Mouse (Mus musculus) lung, postnatal 0 days (tissue): ENCODE results near the gene 1700028K03Rik. TPM values are rescaled to one million over a fixed set of nuclear protein-coding genes. Genes with fewer than 3 reads are reported as not detected.

Source experiments
- ATAC-seq: fragments of 200-750 bp; cut with Nextera tagmentation; 2 replicates; pipeline ENCODE4 v1.8.0; 2017; ENCODE audit warnings: moderate library complexity
- DNase-seq: peaks from one replicate; pipeline ENCODE4 v3.0.0-alpha.2; 2016; ENCODE audit warnings: low spot score
- H3K27ac ChIP-seq: fragments of 300-500 bp; sonication (generic); 2 replicates; pipeline ENCODE4 v1.5.1; 2014; ENCODE audit warnings: antibody characterized with exemption, mild to moderate bottlenecking, low read length, mixed read lengths
- H3K27me3 ChIP-seq: fragments of 300-500 bp; sonication (generic); replicated peaks from 2 replicates; pipeline ENCODE4 v1.6.1; 2014; ENCODE audit warnings: low read length, mixed read lengths; ENCODE audit not compliant: insufficient read depth
- H3K36me3 ChIP-seq: fragments of 300-500 bp; sonication (generic); 2 replicates; pipeline ENCODE4 v1.6.1; 2014; ENCODE audit warnings: low read length, mixed read lengths; ENCODE audit not compliant: insufficient read depth
- H3K4me1 ChIP-seq: fragments of 300-500 bp; sonication (generic); 2 replicates; pipeline ENCODE4 v1.6.1; 2014; ENCODE audit warnings: antibody characterized with exemption, low read depth, low read length, mixed read lengths; ENCODE audit not compliant: insufficient read depth
- H3K4me2 ChIP-seq: fragments of 300-500 bp; sonication (generic); replicated peaks from 2 replicates; pipeline ENCODE4 v1.6.1; 2014; ENCODE audit warnings: low read depth, mild to moderate bottlenecking, low read length, moderate library complexity, mixed read lengths
- H3K4me3 ChIP-seq: fragments of 300-500 bp; sonication (generic); 2 replicates; pipeline ENCODE4 v1.5.1; 2014; ENCODE audit warnings: low read depth, low read length
- H3K9ac ChIP-seq: fragments of 300-500 bp; sonication (generic); replicated peaks from 2 replicates; pipeline ENCODE4 v1.6.1; 2014; ENCODE audit warnings: low read depth, mild to moderate bottlenecking
- H3K9me3 ChIP-seq: fragments of 300-500 bp; sonication (generic); 2 replicates; pipeline ENCODE4 v1.6.1; 2016; ENCODE audit warnings: low read length, mixed read lengths
- CTCF ChIP-seq: IDR thresholded peaks from 2 replicates; pipeline ENCODE4 v1.5.1; 2016; ENCODE audit warnings: antibody characterized with exemption, mild to moderate bottlenecking
- EP300 ChIP-seq: IDR thresholded peaks from 2 replicates; pipeline ENCODE4 v1.6.1; 2016; ENCODE audit warnings: antibody characterized with exemption, mild to moderate bottlenecking, control low read depth
- WGBS: fragments of 180-500 bp; shearing (Covaris S2); extraction: QIAGEN DNeasy Blood & Tissue Kit; methylation state at CpG from one replicate; pipeline ENCODE4 v1.1.7; 2014; 5-methylcytosine and 5-hydroxymethylcytosine counted together
- polyA plus RNA-seq: library from polyadenylated mRNA; unstranded; fragments of >200 nt; fragmentation: Nextera tagmentation; extraction: Ambion mirVana; gene quantifications from 2 replicates; pipeline ENCODE4 v1.2.1, GENCODE M21; 2015

1700028K03Rik gene
- polyA plus RNA-seq, 1 experiment from 2014 or later, result 0.18 TPM

DNA sequence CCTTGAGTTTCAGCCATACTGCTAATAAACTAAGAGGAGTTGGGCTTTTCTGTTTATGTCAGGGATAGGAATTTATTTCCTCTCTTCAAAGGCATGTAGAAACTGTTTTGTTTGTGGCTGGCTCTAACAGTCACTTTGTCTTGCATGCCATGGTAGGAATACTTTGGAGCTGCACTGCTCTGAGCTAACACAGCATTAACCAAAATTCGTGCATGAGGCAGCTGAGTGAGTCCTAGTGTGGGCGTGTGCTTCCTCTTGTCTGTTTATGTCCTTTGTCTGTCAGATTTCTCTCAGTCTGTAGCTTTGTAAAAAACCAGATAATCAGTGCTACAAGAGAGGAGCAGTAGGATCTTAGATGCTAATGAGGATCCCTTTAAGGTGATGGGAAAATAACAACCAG lies 23.2 kb upstream of the 1700028K03Rik start:
- no peaks in the 10 kb centered on the region for H3K36me3 ChIP-seq
- ATAC-seq (no peak), DNase-seq (no peak)
- no peaks in the 10 kb centered on the region for H3K9me3 ChIP-seq
- H3K4me1 ChIP-seq, result no peaks in the 10 kb centered on the region
- no peak overlapping the region for H3K4me2 ChIP-seq
- WGBS, result 35% methylated on average over 2 of the region's 2 CpGs
- no peak overlapping the region for H3K4me3 ChIP-seq
- H3K9ac ChIP-seq, result no peak overlapping the region
- H3K27ac ChIP-seq, result no peak overlapping the region
- H3K27me3 ChIP-seq, result no peaks in the 10 kb centered on the region
- TF ChIP-seq CTCF (no peak), EP300 (no peak)

GRCm38 (mm10) chr5:107513583-107513982 lies 20.9 kb upstream of the 1700028K03Rik start:
- H3K9me3 ChIP-seq, result no peaks in the 10 kb centered on the region
- DNase-seq (peak; percentile 87), ATAC-seq (peak; percentile 89)
- TF ChIP-seq CTCF, result peak; percentile 79
- TF ChIP-seq EP300, result no peak
- H3K27me3 ChIP-seq, result no peaks in the 10 kb centered on the region
- no peak overlapping the region for H3K4me2 ChIP-seq
- H3K4me3 ChIP-seq, result no peak overlapping the region
- no peaks in the 10 kb centered on the region for H3K4me1 ChIP-seq
- 30% methylated on average over 7 of the region's 7 CpGs for WGBS
- no peak overlapping the region for H3K27ac ChIP-seq
- no peak overlapping the region for H3K9ac ChIP-seq
- no peaks in the 10 kb centered on the region for H3K36me3 ChIP-seq

- Histone ChIP-seq H3K27me3 (no peaks in the 10 kb centered on the region), H3K4me2 (no peak overlapping the region), H3K27ac (no peak overlapping the region), H3K36me3 (no peaks in the 10 kb centered on the region), H3K4me3 (no peak overlapping the region), H3K9ac (no peak overlapping the region), H3K4me1 (no peaks in the 10 kb centered on the region), H3K9me3 (no peaks in the 10 kb centered on the region)
- WGBS, result 93% methylated on average over 3 of the region's 3 CpGs
- DNase-seq (no peak), ATAC-seq (no peak)
- TF ChIP-seq CTCF (no peak), EP300 (no peak)
Observed at GRCm38 (mm10) chr5:107515453-107515852, 19.1 kb upstream of the 1700028K03Rik start.

GRCm38 (mm10) chr5:107516087-107516486 lies 18.4 kb upstream of the 1700028K03Rik start:
- H3K4me2 ChIP-seq, result no peak overlapping the region
- no peaks in the 10 kb centered on the region for H3K4me1 ChIP-seq
- no peak overlapping the region for H3K27ac ChIP-seq
- DNase-seq, result no peak
- no peak for ATAC-seq
- WGBS, result 94% methylated on average over 1 of the region's 1 CpGs
- no peak overlapping the region for H3K4me3 ChIP-seq
- H3K9ac ChIP-seq, result no peak overlapping the region
- H3K9me3 ChIP-seq, result no peaks in the 10 kb centered on the region
- H3K27me3 ChIP-seq, result no peaks in the 10 kb centered on the region
- TF ChIP-seq CTCF (no peak), EP300 (no peak)
- no peaks in the 10 kb centered on the region for H3K36me3 ChIP-seq

DNA sequence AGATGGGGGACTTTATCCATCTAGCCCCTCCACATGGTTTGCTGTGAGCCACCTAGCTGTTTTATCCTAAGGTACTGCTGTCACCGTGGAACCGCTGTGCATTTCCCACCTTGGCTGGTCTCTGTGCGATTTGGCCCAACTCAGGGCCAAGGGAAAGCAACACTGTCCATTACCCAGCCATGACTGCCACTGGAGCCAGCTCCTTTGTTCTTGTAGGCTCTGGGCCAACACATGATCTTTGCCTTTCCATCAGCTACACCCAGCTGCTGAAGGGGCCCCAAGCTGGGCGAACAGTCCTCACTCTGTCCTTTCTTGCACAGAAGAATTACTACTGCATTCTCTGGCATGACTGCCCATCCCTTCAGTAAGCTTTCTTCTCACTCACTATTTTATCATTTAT lies 15.9 kb upstream of the 1700028K03Rik start:
- H3K9me3 ChIP-seq, result no peaks in the 10 kb centered on the region
- H3K4me2 ChIP-seq, result no peak overlapping the region
- no peak overlapping the region for H3K27ac ChIP-seq
- H3K4me3 ChIP-seq, result no peak overlapping the region
- H3K9ac ChIP-seq, result no peak overlapping the region
- DNase-seq (no peak), ATAC-seq (no peak)
- TF ChIP-seq EP300 (no peak), CTCF (no peak)
- WGBS, result 79% methylated on average over 4 of the region's 4 CpGs
- no peaks in the 10 kb centered on the region for H3K4me1 ChIP-seq
- H3K27me3 ChIP-seq, result no peaks in the 10 kb centered on the region
- H3K36me3 ChIP-seq, result no peaks in the 10 kb centered on the region

DNA sequence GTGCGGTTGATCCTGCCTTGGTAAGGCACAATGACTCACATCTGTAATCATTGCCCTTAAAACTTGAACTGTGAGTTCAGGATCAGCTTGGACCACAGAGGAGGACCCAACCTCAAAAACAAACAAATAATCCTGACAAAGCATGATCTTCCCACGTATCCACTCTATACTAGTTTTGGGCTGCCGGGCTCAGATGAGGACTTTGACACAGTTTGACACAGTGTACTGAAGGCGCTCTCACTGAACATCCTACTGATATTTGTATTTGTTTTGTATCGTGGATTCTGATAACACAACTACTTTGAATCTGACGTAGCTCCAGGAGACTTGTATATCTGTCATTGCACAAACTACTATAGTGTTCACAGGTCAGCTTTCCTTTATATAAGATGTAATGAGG lies 13.1 kb upstream of the 1700028K03Rik start:
- Histone ChIP-seq H3K36me3 (no peaks in the 10 kb centered on the region), H3K9ac (no peak overlapping the region), H3K9me3 (no peaks in the 10 kb centered on the region), H3K4me3 (no peak overlapping the region), H3K27me3 (no peaks in the 10 kb centered on the region), H3K27ac (no peak overlapping the region), H3K4me1 (no peaks in the 10 kb centered on the region), H3K4me2 (no peak overlapping the region)
- DNase-seq (no peak), ATAC-seq (no peak)
- TF ChIP-seq CTCF (no peak), EP300 (no peak)
- WGBS, result 77% methylated on average over 6 of the region's 6 CpGs

- Histone ChIP-seq H3K27me3 (no peaks in the 10 kb centered on the region), H3K36me3 (no peaks in the 10 kb centered on the region), H3K4me2 (no peak overlapping the region), H3K9me3 (no peaks in the 10 kb centered on the region), H3K4me1 (no peaks in the 10 kb centered on the region), H3K4me3 (no peak overlapping the region), H3K9ac (no peak overlapping the region), H3K27ac (no peak overlapping the region)
- ATAC-seq, result peak; percentile 40; the same call in 1 of the 2 replicates
- 58% methylated on average over 7 of the region's 7 CpGs for WGBS
- peak; percentile 5 for DNase-seq
- TF ChIP-seq EP300, result no peak
- TF ChIP-seq CTCF, result no peak
Observed at GRCm38 (mm10) chr5:107521897-107522296, 12.6 kb upstream of the 1700028K03Rik start.
